Mouse (Mus musculus) heart, adult 2 months (tissue): Measurements from ENCODE around the gene OR5BS1P.

Experiments used
- CTCF ChIP-seq: fragments of 200-600 bp; IDR thresholded peaks from 2 replicates; pipeline ENCODE4 v1.8.1; 2022; ENCODE audit warnings: antibody characterized with exemption, mild to moderate bottlenecking, moderate library complexity
- POLR2A ChIP-seq: fragments of 200-500 bp; IDR thresholded peaks from 2 replicates; pipeline ENCODE4 v1.6.1; 2011; ENCODE audit warnings: mild to moderate bottlenecking, low read depth, low read length, control low read depth; ENCODE audit not compliant: insufficient read depth

DNA sequence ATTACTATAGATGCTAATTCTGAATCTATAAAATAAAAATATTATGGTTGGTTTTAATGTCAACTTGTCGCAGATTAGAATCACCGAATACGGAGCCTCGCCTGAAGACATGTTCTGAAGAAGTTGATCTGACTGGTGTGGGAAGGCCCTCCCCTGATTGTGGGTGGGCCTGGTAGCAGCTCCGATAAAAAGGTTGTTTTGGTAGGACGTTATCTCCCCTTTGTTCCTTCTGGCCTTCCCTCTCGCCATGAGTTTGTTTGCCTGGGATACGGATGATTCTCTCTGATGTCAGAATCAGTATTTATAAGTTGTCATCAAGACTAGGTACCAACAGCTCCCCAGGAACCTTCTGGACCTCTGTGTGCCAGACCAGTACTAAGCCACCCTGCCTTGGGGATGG lies 42.5 kb downstream of the OR5BS1P start:
- TF ChIP-seq CTCF = no peak
- no peak for TF ChIP-seq POLR2A
